Mouse (Mus musculus) gastrocnemius, postnatal 14 days (tissue): ENCODE measurements at regions not wholly inside any gene's neighbourhood (a gene's known extent, or its start where the extent isn't known, plus 50 kb on each side); places are given as distances from the start of the nearest gene placed in this dataset.
A peak's percentile ranks its signal among the peaks of the same experiment; 100 is the strongest.
"Not testable (repeated sequence)": the region's sequence is repeated elsewhere in the genome, so short reads cannot be mapped to it uniquely, and the experiment has no call there.

Experiments
- DNase-seq: peaks from one replicate; pipeline ENCODE4 v3.0.0; 2021; ENCODE audit warnings: mixed read lengths
- intact Hi-C: fragments of 180-260 bp; cut with DNase I; formaldehyde crosslinking; loops from one replicate; pipeline ENCODE4 v1.15.1; 2025; ENCODE audit warnings: low total_unique reads

DNA sequence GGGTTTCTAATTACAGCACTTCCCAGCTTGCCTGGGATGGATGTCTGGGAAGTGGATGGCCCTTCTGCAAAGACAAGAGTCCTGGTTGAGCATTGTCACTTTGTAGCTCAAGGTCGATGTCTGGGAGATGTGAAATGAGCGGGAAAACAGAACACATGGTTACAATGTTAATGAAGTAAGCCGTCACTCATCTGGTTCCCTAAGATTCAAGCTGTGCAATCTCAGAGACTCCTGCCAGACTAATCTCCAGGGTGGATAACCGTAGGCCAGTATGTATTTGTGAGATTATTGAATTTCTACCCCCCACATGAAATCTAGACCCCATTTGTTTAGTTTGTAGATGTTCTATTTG, 122.5 kb upstream of the Shb start:
- intact Hi-C loops, result no loop called here
- DNase-seq, result no peak

DNA sequence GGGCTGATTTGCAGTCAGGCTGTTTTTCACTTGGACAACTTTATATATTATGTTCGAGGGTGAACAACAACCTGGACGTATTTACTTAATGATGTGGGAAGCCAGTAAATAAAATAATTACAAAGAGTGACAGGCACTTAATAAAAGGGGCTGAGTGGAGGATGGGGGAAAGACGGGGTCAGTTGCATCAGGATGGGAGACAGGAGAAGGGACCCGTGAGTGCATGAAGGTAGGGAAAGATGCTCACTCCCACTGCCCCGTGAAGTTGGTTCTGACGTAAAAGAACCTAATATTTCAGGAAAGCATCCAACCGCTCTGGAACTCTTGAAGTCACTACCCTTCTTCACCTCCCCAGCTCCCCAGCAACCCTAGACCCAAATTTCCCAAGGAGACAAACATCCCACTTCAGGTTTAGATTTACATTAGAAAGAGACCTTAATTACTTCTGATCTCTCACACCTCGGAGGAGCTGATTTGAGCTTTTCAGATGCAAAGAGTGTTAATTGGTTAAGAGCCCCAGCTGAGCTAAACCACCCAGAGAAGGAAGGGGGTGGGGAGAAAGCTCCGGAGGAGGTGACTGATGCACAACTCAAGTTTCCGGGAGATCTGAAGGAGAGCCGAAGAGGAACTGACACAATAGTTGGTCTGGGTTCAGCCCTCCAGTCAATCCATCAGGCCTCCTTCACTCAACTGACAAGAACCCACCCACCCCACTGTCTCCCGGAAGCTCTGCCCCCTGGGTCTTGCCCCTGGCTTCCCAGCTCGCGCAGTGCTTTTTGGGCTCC, 121.9 kb upstream of the Shb start:
- intact Hi-C loops, result no loop called here
- no peak for DNase-seq

DNA sequence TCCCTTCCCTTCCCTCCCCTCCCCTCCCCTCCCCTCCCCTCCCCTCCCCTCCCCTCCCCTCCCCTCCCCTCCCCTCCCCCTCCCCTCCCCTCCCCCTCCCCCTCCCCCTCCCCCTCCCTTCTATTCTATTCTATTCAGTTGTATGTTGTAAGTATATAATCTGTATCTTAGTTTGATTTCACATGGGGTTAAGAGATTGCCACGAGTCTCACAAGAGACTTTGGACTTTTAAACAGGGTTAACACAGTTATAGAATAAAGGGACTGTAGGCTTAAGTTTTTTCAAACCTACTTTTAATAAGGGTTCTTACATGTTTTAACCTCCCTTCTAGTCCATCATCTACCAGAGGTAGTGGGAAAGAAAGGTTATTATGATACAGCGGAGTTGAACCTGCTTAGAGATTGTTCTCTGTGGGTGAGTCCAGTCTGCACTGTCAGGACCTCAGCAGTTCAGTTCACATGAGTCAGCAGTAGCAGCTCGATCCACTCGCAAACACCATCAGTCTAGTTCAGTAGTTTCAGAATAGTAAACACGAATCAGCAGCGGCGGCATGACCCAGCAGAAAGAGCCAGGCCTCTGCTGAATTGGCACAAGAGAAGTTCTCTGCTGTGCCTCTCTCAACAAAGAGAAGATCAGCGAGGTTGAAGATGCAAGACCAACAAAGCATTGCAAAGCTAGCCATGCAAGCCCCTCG, 116.8 kb upstream of the Shb start:
- intact Hi-C loops, result no loop called here
- DNase-seq, result no peak

DNA sequence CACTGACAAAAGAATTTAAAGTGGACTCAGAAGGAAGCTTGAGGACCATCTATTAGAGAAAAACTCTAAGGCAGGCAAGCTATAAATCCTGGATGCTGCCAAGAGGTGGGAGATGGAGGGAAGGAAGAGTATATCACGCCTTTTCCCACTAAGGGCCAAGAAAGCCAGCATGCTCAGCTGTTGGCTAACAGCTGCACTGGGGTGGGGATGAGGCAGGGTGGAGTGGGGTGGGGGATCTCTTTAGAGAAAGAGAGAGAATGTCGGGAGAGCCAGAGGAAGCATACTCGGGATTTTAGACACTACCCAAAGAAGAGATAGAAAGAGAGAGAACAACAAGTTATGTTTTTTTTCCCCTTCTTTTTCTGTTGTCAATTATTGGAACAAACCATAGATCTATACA, 115.2 kb upstream of the Shb start:
- intact Hi-C loops, result no loop called here
- no peak for DNase-seq

DNA sequence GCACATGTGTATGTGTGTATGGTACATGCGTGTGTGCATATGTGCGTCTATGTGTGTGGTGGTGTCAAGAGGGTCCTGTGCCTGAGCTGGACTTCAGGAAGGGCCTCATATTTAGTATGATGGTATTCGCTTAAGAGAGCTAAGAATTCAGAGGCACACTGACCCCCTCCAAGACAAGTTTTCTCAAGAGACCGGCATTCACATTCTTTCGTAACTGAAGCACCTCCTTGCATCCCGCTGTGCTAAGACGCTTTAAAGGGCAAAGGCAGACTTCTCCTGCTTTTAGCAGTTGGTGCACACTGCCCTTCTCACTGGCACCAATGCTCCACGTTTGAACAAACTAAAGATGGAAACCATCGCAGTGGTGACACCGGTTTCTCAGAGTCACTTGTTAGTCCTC, 110.3 kb upstream of the Shb start:
- DNase-seq, result no peak
- intact Hi-C loops, result no loop called here

DNA sequence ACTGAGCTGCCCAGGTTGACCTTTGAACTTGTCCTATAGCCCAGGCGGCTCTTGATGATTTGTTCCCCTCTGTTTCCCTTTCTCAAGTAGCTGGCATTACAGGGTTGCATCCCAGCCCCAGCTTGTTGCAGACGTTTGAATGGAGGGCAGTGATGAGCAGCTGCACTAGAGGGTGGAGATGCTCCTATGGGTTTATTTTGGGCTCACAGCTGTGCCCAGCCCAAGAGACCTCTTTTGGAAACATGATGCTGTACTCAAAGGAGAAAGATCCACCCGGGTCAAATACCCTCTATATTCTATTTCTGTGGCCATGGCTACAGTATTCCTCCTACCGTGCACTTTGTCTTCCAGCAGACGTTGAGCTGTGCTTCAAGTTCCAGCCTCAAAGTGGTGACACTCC, 109.0 kb upstream of the Shb start:
- no peak for DNase-seq
- intact Hi-C loops, result no loop called here

DNA sequence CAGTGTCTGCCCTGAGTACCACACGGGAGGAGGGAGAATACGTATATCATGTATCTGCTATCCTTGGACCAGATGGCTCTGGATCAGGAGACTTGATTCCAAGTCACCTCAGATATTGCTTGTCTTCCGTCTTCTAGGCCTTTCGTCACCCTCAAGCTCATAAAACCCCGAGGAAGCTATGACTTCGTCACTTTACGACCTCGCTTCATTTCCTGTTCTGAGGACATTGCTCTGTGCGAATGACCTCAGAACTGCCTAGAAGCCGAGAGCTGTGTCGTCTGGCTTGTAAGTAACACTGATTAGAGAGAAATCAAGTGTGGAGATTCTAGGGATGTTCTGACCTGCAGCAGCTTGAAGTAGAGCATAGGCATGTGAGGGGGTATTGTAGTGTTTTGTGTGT, 108.4 kb upstream of the Shb start:
- intact Hi-C loops, result no loop called here
- DNase-seq, result no peak

DNA sequence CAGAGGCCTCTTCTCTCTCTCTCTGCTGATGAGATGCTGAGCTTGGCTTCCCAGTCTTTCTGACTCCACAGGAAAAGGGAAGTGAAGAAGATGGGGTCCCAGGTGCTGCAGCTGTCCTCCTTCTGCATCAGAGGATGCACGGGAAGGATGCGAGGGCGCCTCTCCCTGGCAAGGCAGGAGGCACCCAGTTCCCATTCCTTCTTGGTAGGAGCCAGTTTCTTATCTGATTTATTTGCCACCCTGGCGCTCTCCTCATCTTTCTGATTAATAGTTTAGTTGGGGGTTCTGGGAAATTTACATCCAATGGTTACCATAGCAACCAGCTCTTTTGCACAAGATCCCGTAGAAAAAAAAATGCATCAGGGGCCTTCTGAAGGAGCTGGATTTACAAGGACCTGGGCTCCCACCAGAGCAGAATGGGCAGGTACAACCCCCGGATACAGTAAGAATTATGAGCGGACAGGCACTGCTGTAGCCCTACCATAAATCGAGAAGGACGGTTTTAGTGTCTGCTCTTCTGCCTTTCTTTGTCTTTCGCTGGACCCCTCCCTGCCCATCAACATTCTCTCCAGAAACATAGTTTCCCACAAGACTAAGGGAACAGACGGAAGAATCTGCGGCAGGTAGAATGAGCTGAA, 107.2 kb upstream of the Shb start:
- DNase-seq, result no peak
- intact Hi-C loops, result no loop called here

DNA sequence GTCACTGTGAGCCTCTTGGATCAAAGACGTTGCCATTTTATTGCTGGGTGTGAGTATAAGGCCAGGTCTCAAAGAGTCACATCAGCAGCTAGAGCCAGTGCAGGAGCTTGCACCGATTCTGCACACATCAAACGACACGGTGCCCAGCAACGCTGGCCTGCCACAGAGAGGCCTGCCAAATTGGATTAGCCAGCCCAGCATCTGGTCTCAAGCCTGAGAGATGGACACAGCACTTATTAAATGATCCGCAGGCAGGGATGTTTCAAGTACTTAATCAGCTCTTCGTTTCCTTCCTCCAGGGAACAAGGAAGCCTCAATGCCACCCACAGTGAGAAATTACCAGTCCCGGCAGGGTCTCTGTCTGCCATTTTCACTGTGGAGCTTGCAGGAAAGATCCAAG, 106.1 kb upstream of the Shb start:
- intact Hi-C loops, result no loop called here
- no peak for DNase-seq

DNA sequence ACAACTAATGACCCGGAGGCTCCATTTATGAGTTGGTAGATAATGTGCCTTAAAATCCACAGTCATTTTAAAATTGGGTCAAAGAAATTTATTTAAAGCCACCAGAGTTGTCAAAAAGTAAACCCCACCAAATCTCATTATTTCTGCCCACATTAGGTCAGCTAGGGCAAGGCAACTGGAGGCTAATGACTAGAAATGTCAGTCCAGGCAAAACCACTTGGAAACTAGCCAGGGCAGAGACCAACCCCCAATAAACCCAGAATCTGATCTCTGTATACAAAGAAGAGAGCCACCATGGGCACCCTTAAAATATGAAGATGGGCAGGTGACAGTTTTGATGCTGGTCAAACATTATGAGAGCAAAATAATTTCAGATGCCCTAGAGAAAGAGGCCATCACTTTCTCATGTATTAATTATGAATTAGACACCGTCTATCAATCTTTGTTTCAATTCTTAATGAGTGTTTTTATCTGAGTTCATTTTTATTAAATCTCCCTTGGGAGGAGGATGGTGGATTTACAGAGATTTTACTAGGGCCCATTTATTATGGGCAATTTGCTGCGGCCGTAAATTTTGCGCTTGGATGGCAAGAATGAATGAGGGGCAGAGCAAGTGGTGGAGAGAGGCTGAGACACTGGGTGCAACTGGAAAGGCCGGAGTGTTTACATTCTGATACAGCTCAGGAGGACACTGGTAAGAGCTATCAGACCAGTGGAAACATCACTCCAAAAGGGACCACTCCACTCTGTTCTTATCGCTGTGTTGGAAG, 99.2 kb upstream of the Shb start:
- intact Hi-C loops, result no loop called here

DNA sequence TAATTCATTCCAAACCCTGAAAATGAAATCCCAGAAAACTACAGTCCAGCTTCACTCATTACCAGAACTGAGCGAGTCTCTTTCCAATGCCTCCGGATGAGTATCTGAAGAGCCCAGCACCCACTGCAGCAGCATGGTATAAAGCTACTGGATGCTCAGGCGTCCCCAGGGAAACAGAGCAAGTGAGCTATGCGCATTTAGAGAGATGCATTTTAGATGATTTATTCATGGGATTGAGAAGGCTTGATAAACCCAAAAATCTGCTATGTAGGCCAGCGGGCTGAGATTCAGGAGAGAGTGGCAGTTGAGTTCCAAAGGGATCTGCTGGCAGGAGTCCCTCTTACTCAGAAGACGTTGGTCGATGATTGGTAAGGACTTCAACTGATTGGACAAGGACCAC, 93.4 kb upstream of the Shb start:
- intact Hi-C loops, result no loop called here
- DNase-seq, result no peak

More for the DNA sequence above, 99.2 kb upstream of the Shb start:
- DNase-seq, result no peak

DNA sequence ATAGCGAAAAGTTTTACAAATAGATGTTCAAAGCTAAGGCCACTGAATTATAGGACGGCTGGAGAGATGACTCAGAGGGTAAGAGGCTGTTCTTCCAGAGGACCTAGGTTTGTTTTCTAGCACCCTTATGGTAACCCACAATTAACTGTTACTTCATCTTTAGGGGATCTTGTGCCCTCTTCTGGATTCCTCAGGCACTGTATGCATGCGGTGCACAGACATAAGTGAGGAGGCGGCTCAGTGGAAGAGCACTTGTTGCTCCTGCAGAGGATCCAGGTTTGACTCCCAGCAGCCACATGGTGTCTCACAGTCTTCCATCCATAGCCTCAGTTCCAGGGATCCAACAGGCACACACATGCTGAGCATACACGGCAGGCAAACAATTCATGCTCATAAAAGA, 89.7 kb upstream of the Shb start:
- no peak for DNase-seq
- intact Hi-C loops, result no loop called here

DNA sequence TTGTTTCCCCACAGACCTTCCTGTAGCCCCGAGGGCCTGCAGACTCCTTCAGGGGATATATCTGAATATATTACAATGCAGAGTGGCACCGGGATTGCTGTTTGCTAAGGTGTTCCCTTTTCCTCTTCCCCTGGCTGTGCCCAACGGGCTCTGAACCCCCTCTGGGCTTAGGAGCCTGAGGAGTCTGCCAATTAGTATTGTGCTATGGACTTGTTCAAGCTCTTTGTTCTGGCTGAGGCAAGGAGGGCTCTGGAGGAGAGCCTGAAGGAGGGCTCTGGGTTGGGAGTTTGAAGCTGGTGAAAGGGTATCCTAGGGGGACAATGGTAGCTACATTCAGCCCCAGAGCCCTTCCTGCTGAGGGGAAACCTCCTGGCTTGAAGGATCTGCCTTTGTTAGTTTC, 84.9 kb upstream of the Shb start:
- intact Hi-C loops, result no loop called here
- DNase-seq, result no peak

DNA sequence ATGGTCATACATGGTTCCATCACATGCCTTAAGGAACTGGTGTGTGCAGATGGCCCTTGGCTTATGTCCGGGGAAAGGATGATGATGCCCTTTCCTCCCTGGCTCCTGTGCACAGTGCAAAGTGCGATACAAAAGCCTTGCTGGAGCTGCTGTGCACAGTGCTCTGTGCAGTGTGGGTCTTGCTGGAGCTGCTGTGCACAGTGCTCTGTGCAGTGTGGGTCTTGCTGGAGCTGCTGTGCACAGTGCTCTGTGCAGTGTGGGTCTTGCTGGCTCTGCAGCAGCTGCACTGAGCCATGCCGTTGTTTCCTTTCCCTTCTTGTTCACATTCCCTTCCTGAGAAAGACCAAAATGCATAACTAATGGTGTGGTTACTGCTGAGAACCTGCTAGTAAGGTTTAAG, 81.2 kb upstream of the Shb start:
- intact Hi-C loops, result loop anchor here (5.0 kb wide), 1 partner anchor 196 kb away; no protein-coding TSS in a partner anchor
- DNase-seq, result not testable (repeated sequence)

DNA sequence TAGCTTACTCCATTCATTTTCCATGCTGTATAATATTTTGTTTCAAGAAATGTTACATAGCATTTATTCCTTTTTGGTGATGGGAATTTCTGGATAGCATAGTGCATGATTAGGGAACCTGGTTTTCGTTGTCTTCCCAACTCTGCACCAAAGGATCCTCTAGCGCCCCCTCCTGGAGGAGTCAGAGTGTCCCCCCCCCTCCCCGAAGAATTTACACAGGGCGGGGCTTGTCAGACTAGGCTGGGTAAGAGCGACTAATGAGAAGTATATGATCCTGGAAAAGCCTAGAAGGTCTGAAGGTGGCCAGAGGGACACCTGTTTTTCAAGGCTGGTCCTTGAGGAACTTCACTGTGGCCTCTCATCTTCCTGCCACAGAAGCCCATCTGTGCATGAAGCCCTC, 79.9 kb upstream of the Shb start:
- intact Hi-C loops, result loop anchor here (5.0 kb wide), 1 partner anchor 195 kb away; no protein-coding TSS in a partner anchor
- DNase-seq, result peak; percentile 54

DNA sequence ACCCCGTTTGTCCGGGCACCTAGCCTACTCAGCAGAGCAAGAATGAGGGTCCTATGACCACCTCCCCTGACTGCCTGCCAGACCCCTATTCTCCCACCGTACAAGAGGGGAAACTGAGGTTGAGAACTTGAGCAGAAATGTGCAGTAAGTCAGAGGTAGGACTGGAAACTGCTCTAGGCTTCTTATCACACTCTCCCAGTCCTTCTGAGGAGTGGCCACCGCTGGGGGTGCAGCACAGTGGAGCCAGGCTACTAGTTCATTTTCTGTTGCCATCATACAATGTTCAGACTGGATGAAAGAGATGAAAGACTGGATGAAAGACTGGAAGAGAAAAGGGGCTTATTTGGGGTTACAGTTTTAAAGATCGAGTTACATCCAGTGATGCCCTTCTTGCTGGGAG, 78.7 kb upstream of the Shb start:
- intact Hi-C loops, result loop anchor here (5.0 kb wide), 1 partner anchor 194 kb away; no protein-coding TSS in a partner anchor
- DNase-seq, result no peak

DNA sequence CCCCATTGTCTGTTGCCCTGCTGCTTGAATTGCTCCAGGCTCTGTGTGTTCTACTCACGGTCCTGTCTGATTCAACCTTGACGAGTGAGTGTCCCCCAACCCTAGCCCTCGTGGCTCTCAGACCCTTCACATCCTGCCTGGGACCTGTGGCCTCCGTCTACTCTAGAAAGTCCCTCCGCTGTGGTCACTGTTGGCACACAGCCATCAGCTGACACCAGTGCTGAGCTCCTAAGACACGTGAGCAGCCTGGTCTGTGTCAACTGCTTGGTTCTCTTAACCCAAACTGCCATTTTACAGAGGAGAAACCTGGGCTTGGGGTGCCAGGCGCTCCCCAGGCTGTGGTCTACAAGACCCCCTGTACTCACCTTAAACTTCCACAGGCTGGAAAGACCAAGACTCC, 74.3 kb upstream of the Shb start:
- intact Hi-C loops, result no loop called here
- peak; percentile 18 for DNase-seq

DNA sequence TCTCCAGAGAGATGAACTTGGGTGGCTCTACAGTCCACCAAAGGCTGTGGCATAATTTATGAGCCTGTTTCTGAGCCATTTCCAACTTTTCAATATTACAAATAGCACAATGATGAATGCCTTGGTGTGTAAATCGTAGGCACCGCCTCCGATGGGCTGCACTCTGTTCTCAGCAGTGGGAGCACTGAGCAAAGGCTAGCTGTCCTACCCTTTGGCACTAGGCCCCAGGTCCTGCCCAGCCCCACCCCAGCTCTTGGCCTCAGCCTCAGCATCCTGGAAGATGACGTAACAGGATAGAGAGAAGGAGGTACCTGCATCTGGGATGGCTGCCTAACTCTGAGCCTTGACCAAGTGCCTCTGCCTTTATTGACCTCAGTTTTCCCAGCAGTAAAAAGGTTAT, 73.4 kb upstream of the Shb start:
- intact Hi-C loops, result no loop called here
- peak; percentile 21 for DNase-seq

DNA sequence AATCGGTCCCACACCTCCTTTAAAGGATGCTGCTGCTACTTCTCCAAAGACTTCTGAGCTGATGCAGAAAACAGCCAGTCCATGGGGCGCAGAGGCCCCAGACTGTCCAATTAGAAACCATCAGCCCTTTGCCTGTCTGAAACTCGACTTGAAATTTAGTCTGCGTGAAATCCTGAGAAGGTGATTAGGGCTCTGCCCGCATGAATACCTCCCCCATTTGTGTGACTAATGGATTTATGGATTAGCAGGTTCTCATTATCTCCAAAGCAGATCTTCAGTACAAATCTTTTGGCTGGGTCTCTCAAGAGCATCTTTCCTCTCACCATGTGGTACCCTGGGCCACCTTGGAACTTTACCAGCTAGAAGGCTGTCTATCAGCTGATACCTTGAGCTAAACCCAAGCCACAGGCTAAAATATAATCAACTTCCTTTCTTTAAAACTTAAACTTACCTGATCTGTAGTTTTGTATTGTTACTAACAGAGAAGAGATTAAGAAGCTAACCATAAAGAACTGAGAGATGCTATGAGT, 72.1 kb upstream of the Shb start:
- no peak for DNase-seq
- intact Hi-C loops, result no loop called here

DNA sequence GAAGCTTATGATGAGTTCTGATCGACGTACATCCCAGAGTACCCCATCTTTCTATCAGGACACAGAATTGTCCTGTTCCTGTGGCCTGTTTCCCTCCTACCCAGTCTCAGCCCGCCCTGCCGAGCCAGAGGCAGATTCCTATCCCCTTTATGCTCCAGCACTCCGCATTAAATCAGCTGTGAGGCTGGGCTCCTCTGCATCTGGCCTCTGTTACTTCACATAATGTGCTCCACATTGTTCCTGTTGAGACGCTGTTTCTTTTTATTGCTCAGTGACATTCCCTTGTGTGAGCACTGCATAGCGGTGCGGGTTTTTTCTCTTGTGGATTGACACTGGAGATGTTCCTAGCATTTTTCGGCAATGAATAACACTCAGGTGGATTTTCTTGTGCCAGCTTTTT, 68.2 kb upstream of the Shb start:
- no peak for DNase-seq
- intact Hi-C loops, result no loop called here
